Mouse (Mus musculus) embryonic facial prominence, embryonic 14.5 days (tissue): ENCODE measurements around the gene Rngtt. TPM values are rescaled to one million over a fixed set of nuclear protein-coding genes. Genes with fewer than 3 reads are reported as not detected.

Experiments used
- ATAC-seq: fragments of 200-750 bp; cut with Nextera tagmentation; 2 replicates; pipeline ENCODE4 v1.8.0; 2017; ENCODE audit warnings: low read depth, moderate number of reproducible peaks, moderate TSS enrichment
- DNase-seq: peaks from one replicate; pipeline ENCODE4 v3.0.0-alpha.2; 2015; ENCODE audit warnings: low spot score
- H3K27ac ChIP-seq: fragments of 300-500 bp; sonication (generic); replicated peaks from 2 replicates; pipeline ENCODE4 v1.5.1; 2014; ENCODE audit warnings: low read depth, mild to moderate bottlenecking, low read length, moderate library complexity
- H3K27me3 ChIP-seq: fragments of 300-500 bp; sonication (generic); replicated peaks from 2 replicates; pipeline ENCODE4 v1.6.1; 2014; ENCODE audit warnings: low read length; ENCODE audit not compliant: control insufficient read depth, insufficient read depth
- H3K36me3 ChIP-seq: fragments of 300-500 bp; sonication (generic); 2 replicates; pipeline ENCODE4 v1.6.1; 2014; ENCODE audit warnings: low read length, mixed read lengths; ENCODE audit not compliant: control insufficient read depth, insufficient read depth
- H3K4me1 ChIP-seq: fragments of 300-500 bp; sonication (generic); 2 replicates; pipeline ENCODE4 v1.6.1; 2014; ENCODE audit warnings: antibody characterized with exemption, low read length; ENCODE audit not compliant: control insufficient read depth, insufficient read depth
- H3K4me2 ChIP-seq: fragments of 300-500 bp; sonication (generic); 2 replicates; pipeline ENCODE4 v1.6.1; 2014; ENCODE audit warnings: low read depth, mild to moderate bottlenecking, low read length, moderate library complexity, mixed read lengths
- H3K4me3 ChIP-seq: fragments of 300-500 bp; sonication (generic); 2 replicates; pipeline ENCODE4 v1.5.1; 2014; ENCODE audit warnings: low read depth, mild to moderate bottlenecking, low read length
- H3K9ac ChIP-seq: fragments of 300-500 bp; sonication (generic); 2 replicates; pipeline ENCODE4 v1.6.1; 2014; ENCODE audit warnings: low read depth, mild to moderate bottlenecking, low read length, moderate library complexity, mixed read lengths
- H3K9me3 ChIP-seq: fragments of 300-500 bp; sonication (generic); 2 replicates; pipeline ENCODE4 v1.6.1; 2016; ENCODE audit warnings: low read length; ENCODE audit not compliant: control insufficient read depth
- WGBS: fragments of 180-500 bp; shearing (Covaris S2); extraction: QIAGEN DNeasy Blood & Tissue Kit; methylation state at CpG from one replicate; pipeline ENCODE4 v1.1.7; 2014; 5-methylcytosine and 5-hydroxymethylcytosine counted together
- polyA plus RNA-seq: library from polyadenylated mRNA; unstranded; fragments of >200 nt; fragmentation: Nextera tagmentation; extraction: Ambion mirVana; gene quantifications from 2 replicates; pipeline ENCODE4 v1.2.1, GENCODE M21; 2014

Rngtt gene
- polyA plus RNA-seq, 1 experiment from 2014 or later = 18.9 TPM

- WGBS = 67% methylated on average over 4 of the region's 4 CpGs
- Histone ChIP-seq H3K27me3 (no peaks in the 10 kb centered on the region), H3K36me3 (peaks cover 22% of the 10 kb centered on the region), H3K9me3 (peaks cover 7% of the 10 kb centered on the region), H3K4me2 (no peak overlapping the region), H3K4me1 (no peaks in the 10 kb centered on the region), H3K9ac (no peak overlapping the region), H3K4me3 (no peak overlapping the region), H3K27ac (no peak overlapping the region)
- ATAC-seq (no peak), DNase-seq (no peak)
These were observed 188.2 kb downstream of the Rngtt start for GRCm38 (mm10) chr4:33498160-33498874.

- no peaks in the 10 kb centered on the region for H3K9me3 ChIP-seq
- ATAC-seq = no peak
These were observed 196.5 kb downstream of the Rngtt start for GRCm38 (mm10) chr4:33506638-33507037.

GRCm38 (mm10) chr4:33510544-33510943, 200.4 kb downstream of the Rngtt start:
- DNase-seq (no peak), ATAC-seq (no peak)
- H3K4me2 ChIP-seq = no peak overlapping the region
- WGBS = 83% methylated on average over 10 of the region's 10 CpGs
- no peak overlapping the region for H3K4me3 ChIP-seq
- H3K9ac ChIP-seq = no peak overlapping the region
- H3K27me3 ChIP-seq = no peaks in the 10 kb centered on the region
- no peaks in the 10 kb centered on the region for H3K36me3 ChIP-seq
- no peak overlapping the region for H3K27ac ChIP-seq
- H3K4me1 ChIP-seq = no peaks in the 10 kb centered on the region
- no peaks in the 10 kb centered on the region for H3K9me3 ChIP-seq

More at GRCm38 (mm10) chr4:33506638-33507037, 196.5 kb downstream of the Rngtt start:
- no peak for DNase-seq
- Histone ChIP-seq H3K27me3 (no peaks in the 10 kb centered on the region), H3K27ac (no peak overlapping the region), H3K4me2 (no peak overlapping the region), H3K9ac (no peak overlapping the region), H3K36me3 (peaks cover 10% of the 10 kb centered on the region), H3K4me3 (no peak overlapping the region), H3K4me1 (no peaks in the 10 kb centered on the region)

GRCm38 (mm10) chr4:33513421-33513820, 203.3 kb downstream of the Rngtt start:
- no peak overlapping the region for H3K9ac ChIP-seq
- 44% methylated on average over 3 of the region's 3 CpGs for WGBS
- no peaks in the 10 kb centered on the region for H3K4me1 ChIP-seq
- no peak overlapping the region for H3K4me3 ChIP-seq
- H3K4me2 ChIP-seq = no peak overlapping the region
- H3K27me3 ChIP-seq = no peaks in the 10 kb centered on the region
- H3K9me3 ChIP-seq = 0 out of 2 replicates have a peak, but pooled peaks cover 5% of the 10 kb centered on the region
- no peak for ATAC-seq
- no peak for DNase-seq
- H3K36me3 ChIP-seq = no peaks in the 10 kb centered on the region
- H3K27ac ChIP-seq = no peak overlapping the region

- H3K27me3 ChIP-seq = no peaks in the 10 kb centered on the region
- H3K4me1 ChIP-seq = no peaks in the 10 kb centered on the region
- H3K9ac ChIP-seq = no peak overlapping the region
- DNase-seq (no peak), ATAC-seq (no peak)
- H3K4me2 ChIP-seq = no peak overlapping the region
- WGBS = 85% methylated on average over 10 of the region's 10 CpGs
- no peaks in the 10 kb centered on the region for H3K36me3 ChIP-seq
- H3K4me3 ChIP-seq = no peak overlapping the region
- no peak overlapping the region for H3K27ac ChIP-seq
- H3K9me3 ChIP-seq = 0 out of 2 replicates have a peak, but pooled peaks cover 5% of the 10 kb centered on the region
These were observed 204.2 kb downstream of the Rngtt start for GRCm38 (mm10) chr4:33514108-33515000.

- H3K9me3 ChIP-seq = 0 out of 2 replicates have a peak, but pooled peaks cover 5% of the 10 kb centered on the region
- H3K27ac ChIP-seq = no peak overlapping the region
- WGBS = 87% methylated on average over 7 of the region's 7 CpGs
- H3K4me1 ChIP-seq = no peaks in the 10 kb centered on the region
- H3K36me3 ChIP-seq = no peaks in the 10 kb centered on the region
- H3K4me2 ChIP-seq = no peak overlapping the region
- H3K27me3 ChIP-seq = no peaks in the 10 kb centered on the region
- H3K9ac ChIP-seq = no peak overlapping the region
- DNase-seq (no peak), ATAC-seq (no peak)
- no peak overlapping the region for H3K4me3 ChIP-seq
These were observed 210.1 kb downstream of the Rngtt start for GRCm38 (mm10) chr4:33520196-33520595.

- H3K9me3 ChIP-seq = 0 out of 2 replicates have a peak, but pooled peaks cover 5% of the 10 kb centered on the region
- no peak overlapping the region for H3K9ac ChIP-seq
- WGBS = 63% methylated on average over 10 of the region's 10 CpGs
- no peak for ATAC-seq
- H3K4me3 ChIP-seq = no peak overlapping the region
- H3K4me1 ChIP-seq = no peaks in the 10 kb centered on the region
- no peaks in the 10 kb centered on the region for H3K27me3 ChIP-seq
- DNase-seq = no peak
- H3K4me2 ChIP-seq = no peak overlapping the region
- H3K36me3 ChIP-seq = no peaks in the 10 kb centered on the region
- no peak overlapping the region for H3K27ac ChIP-seq
These were observed 210.8 kb downstream of the Rngtt start for GRCm38 (mm10) chr4:33520938-33521337.

- no peak overlapping the region for H3K27ac ChIP-seq
- H3K4me1 ChIP-seq = no peaks in the 10 kb centered on the region
- no peak overlapping the region for H3K4me2 ChIP-seq
- H3K27me3 ChIP-seq = no peaks in the 10 kb centered on the region
- ATAC-seq (no peak), DNase-seq (no peak)
- H3K36me3 ChIP-seq = no peaks in the 10 kb centered on the region
- 86% methylated on average over 3 of the region's 3 CpGs for WGBS
- H3K9me3 ChIP-seq = no peaks in the 10 kb centered on the region
- H3K4me3 ChIP-seq = no peak overlapping the region
- no peak overlapping the region for H3K9ac ChIP-seq
These were observed 213.7 kb downstream of the Rngtt start for GRCm38 (mm10) chr4:33523774-33524173.
